Mouse (Mus musculus) G1E (cell line): ENCODE measurements around the gene Serhl.

Source experiments
- CTCF ChIP-seq: IDR thresholded peaks from 2 replicates; pipeline ENCODE4 v1.5.1; 2012; ENCODE audit warnings: low read depth, low read length, inconsistent platforms, mixed read lengths
- TAL1 ChIP-seq: conservative IDR thresholded peaks from 2 replicates; pipeline ENCODE4 v1.6.1; 2012; ENCODE audit warnings: low read depth, low read length, inconsistent platforms, mixed read lengths

- TF ChIP-seq CTCF = no peak
- TF ChIP-seq TAL1 = no peak
These were observed 69.4 kb downstream of the Serhl start for GRCm38 (mm10) chr15:83158587-83159160.
